Mouse (Mus musculus) kidney, postnatal 25 days (tissue): Measurements from ENCODE around the gene Gm20388.

Experiments used
- DNase-seq, 2 experiments: peaks; one replicate each; pipeline ENCODE4 v3.0.0; 2021; ENCODE audit warnings: mixed read lengths in 2 of 2

Gene Gm20388

GRCm38 (mm10) chr8:121461192-121461591 is 1550.6 kb downstream of the Gm20388 start:
- no peak for DNase-seq

GRCm38 (mm10) chr8:121462092-121462491 is 1551.5 kb downstream of the Gm20388 start:
- DNase-seq = no peak

- no peak for DNase-seq
These were observed 1557.7 kb downstream of the Gm20388 start for GRCm38 (mm10) chr8:121468083-121469071.

GRCm38 (mm10) chr8:121474161-121474897 is 1563.7 kb downstream of the Gm20388 start:
- no peak for DNase-seq

GRCm38 (mm10) chr8:121474898-121475284 is 1564.2 kb downstream of the Gm20388 start:
- DNase-seq = peak in 1 of 2 experiments; percentile 16

- peak; percentile 23 to 30 for DNase-seq
These were observed 1567.4 kb downstream of the Gm20388 start for GRCm38 (mm10) chr8:121477851-121478547.

- no peak for DNase-seq
These were observed 1568.5 kb downstream of the Gm20388 start for GRCm38 (mm10) chr8:121479144-121479543.

- DNase-seq = no peak
These were observed 1569.9 kb downstream of the Gm20388 start for GRCm38 (mm10) chr8:121480411-121481031.

- DNase-seq = no peak
These were observed 1573.6 kb downstream of the Gm20388 start for GRCm38 (mm10) chr8:121484072-121484782.

- DNase-seq = no peak
These were observed 1581.0 kb downstream of the Gm20388 start for GRCm38 (mm10) chr8:121491633-121492032.

GRCm38 (mm10) chr8:121497621-121498020 is 1587.0 kb downstream of the Gm20388 start:
- DNase-seq = no peak

- DNase-seq = no peak
These were observed 1601.1 kb downstream of the Gm20388 start for GRCm38 (mm10) chr8:121511751-121512150.

GRCm38 (mm10) chr8:121513429-121513828 is 1602.8 kb downstream of the Gm20388 start:
- peak; percentile 80 to 90 for DNase-seq

- DNase-seq = peak in 1 of 2 experiments; percentile 38
These were observed 1614.6 kb downstream of the Gm20388 start for GRCm38 (mm10) chr8:121525111-121525818.

- peak in 1 of 2 experiments; percentile 42 for DNase-seq
These were observed 1616.3 kb downstream of the Gm20388 start for GRCm38 (mm10) chr8:121526811-121527550.

GRCm38 (mm10) chr8:121527751-121528150 is 1617.1 kb downstream of the Gm20388 start:
- peak in 1 of 2 experiments; percentile 20 for DNase-seq

GRCm38 (mm10) chr8:121528790-121529189 is 1618.1 kb downstream of the Gm20388 start:
- DNase-seq = peak; percentile 19 to 61

GRCm38 (mm10) chr8:121530639-121531038 is 1620.0 kb downstream of the Gm20388 start:
- DNase-seq = peak in 1 of 2 experiments; percentile 14

- peak; percentile 42 to 58 for DNase-seq
These were observed 1621.7 kb downstream of the Gm20388 start for GRCm38 (mm10) chr8:121532381-121532780.

GRCm38 (mm10) chr8:121541862-121542261 is 1631.2 kb downstream of the Gm20388 start:
- peak in 1 of 2 experiments; percentile 28 for DNase-seq
